Mouse (Mus musculus) bone marrow macrophage, adult 2 months (primary cell): ENCODE results near the gene Fbxo21. TPM values are rescaled to one million over a fixed set of nuclear protein-coding genes. Genes with fewer than 3 reads are reported as not detected.
A peak's percentile ranks its signal among the peaks of the same experiment; 100 is the strongest.

Experiments used
- H3K27ac ChIP-seq: 2 replicates; pipeline ENCODE4 v1.5.1; 2012; ENCODE audit warnings: low read depth, low read length; ENCODE audit not compliant: insufficient read depth
- H3K4me1 ChIP-seq: 2 replicates; pipeline ENCODE4 v1.6.1; 2012; ENCODE audit warnings: low read length; ENCODE audit not compliant: control insufficient read depth, insufficient read depth
- H3K4me3 ChIP-seq: 2 replicates; pipeline ENCODE4 v1.5.1; 2012; ENCODE audit warnings: mild to moderate bottlenecking, low read length, moderate library complexity; ENCODE audit not compliant: insufficient read depth
- CTCF ChIP-seq: IDR thresholded peaks from 2 replicates; pipeline ENCODE4 v1.5.1; 2012; ENCODE audit warnings: low read depth, mild to moderate bottlenecking, low read length, moderate library complexity
- POLR2A ChIP-seq: IDR thresholded peaks from 2 replicates; pipeline ENCODE4 v1.6.1; 2012; ENCODE audit warnings: mild to moderate bottlenecking, low read depth, low read length, borderline replicate concordance
- polyA plus RNA-seq: library from polyadenylated mRNA; stranded (reverse); fragments of >200 nt; gene quantifications from 2 replicates; pipeline ENCODE4 v1.2.4, GENCODE M21; 2012; ENCODE audit not compliant: missing spikeins, insufficient read depth, insufficient read length

The Fbxo21 gene
- polyA plus RNA-seq, 1 experiment: 17.2 TPM

GRCm38 (mm10) chr5:118010872-118011271, 34.3 kb downstream of the Fbxo21 start:
- Histone ChIP-seq H3K4me1 (no peaks in the 10 kb centered on the region), H3K4me3 (no peak overlapping the region), H3K27ac (no peak overlapping the region)
- TF ChIP-seq POLR2A (no peak), CTCF (no peak)

GRCm38 (mm10) chr5:118011796-118012195, 35.3 kb downstream of the Fbxo21 start:
- TF ChIP-seq CTCF (no peak), POLR2A (no peak)
- H3K27ac ChIP-seq: no peak overlapping the region
- no peak overlapping the region for H3K4me3 ChIP-seq
- no peaks in the 10 kb centered on the region for H3K4me1 ChIP-seq

GRCm38 (mm10) chr5:118015028-118015427, 38.5 kb downstream of the Fbxo21 start:
- no peak overlapping the region for H3K27ac ChIP-seq
- no peak overlapping the region for H3K4me3 ChIP-seq
- TF ChIP-seq POLR2A (no peak), CTCF (no peak)
- H3K4me1 ChIP-seq: no peaks in the 10 kb centered on the region

- no peaks in the 10 kb centered on the region for H3K4me1 ChIP-seq
- H3K4me3 ChIP-seq: no peak overlapping the region
- no peak overlapping the region for H3K27ac ChIP-seq
- TF ChIP-seq CTCF (no peak), POLR2A (no peak)
These were observed 39.1 kb downstream of the Fbxo21 start for GRCm38 (mm10) chr5:118015669-118016068.

GRCm38 (mm10) chr5:118017527-118017926, 41.0 kb downstream of the Fbxo21 start:
- no peak overlapping the region for H3K4me3 ChIP-seq
- H3K4me1 ChIP-seq: no peaks in the 10 kb centered on the region
- TF ChIP-seq CTCF (no peak), POLR2A (no peak)
- no peak overlapping the region for H3K27ac ChIP-seq

GRCm38 (mm10) chr5:118019905-118020304, 43.4 kb downstream of the Fbxo21 start:
- no peak for TF ChIP-seq CTCF
- TF ChIP-seq POLR2A: no peak
- Histone ChIP-seq H3K27ac (no peak overlapping the region), H3K4me1 (no peaks in the 10 kb centered on the region), H3K4me3 (no peak overlapping the region)

GRCm38 (mm10) chr5:118023053-118023452, 46.5 kb downstream of the Fbxo21 start:
- no peak for TF ChIP-seq CTCF
- no peak for TF ChIP-seq POLR2A
- no peak overlapping the region for H3K4me3 ChIP-seq
- no peaks in the 10 kb centered on the region for H3K4me1 ChIP-seq
- no peak overlapping the region for H3K27ac ChIP-seq

GRCm38 (mm10) chr5:118025880-118026279, 49.4 kb downstream of the Fbxo21 start:
- Histone ChIP-seq H3K4me1 (no peaks in the 10 kb centered on the region), H3K27ac (no peak overlapping the region), H3K4me3 (no peak overlapping the region)
- no peak for TF ChIP-seq CTCF
- no peak for TF ChIP-seq POLR2A

GRCm38 (mm10) chr5:118026343-118026742, 49.8 kb downstream of the Fbxo21 start:
- Histone ChIP-seq H3K4me1 (no peaks in the 10 kb centered on the region), H3K4me3 (no peak overlapping the region), H3K27ac (no peak overlapping the region)
- no peak for TF ChIP-seq POLR2A
- TF ChIP-seq CTCF: no peak

- TF ChIP-seq POLR2A (no peak), CTCF (no peak)
- Histone ChIP-seq H3K4me1 (no peaks in the 10 kb centered on the region), H3K27ac (no peak overlapping the region), H3K4me3 (0 out of 2 replicates have a peak overlapping the region, but pooled peaks have one; percentile 13)
These were observed 50.7 kb downstream of the Fbxo21 start for GRCm38 (mm10) chr5:118027101-118027697.

GRCm38 (mm10) chr5:118027698-118028190, 51.2 kb downstream of the Fbxo21 start, which contains the start of gene Tesc:
Gene Tesc, plus strand, starts transcription at chr5:118027743.
- TF ChIP-seq POLR2A: no peak
- TF ChIP-seq CTCF: no peak
- no peaks in the 10 kb centered on the region for H3K4me1 ChIP-seq
- peak within 1 kb of the TSS; percentile 43 for H3K4me3 ChIP-seq
- no peak within 1 kb of the TSS for H3K27ac ChIP-seq
